Mouse (Mus musculus) E14TG2a.4 (cell line): Measurements from ENCODE around the gene Ppp6r2.

ENCODE experiments used
- H3K27me3 ChIP-seq: 2 replicates; pipeline ENCODE4 v1.6.1; 2014; ENCODE audit warnings: low read length, control low read depth; ENCODE audit not compliant: insufficient read depth
- H3K36me3 ChIP-seq: 2 replicates; pipeline ENCODE4 v1.6.1; 2014; ENCODE audit warnings: low read length, control low read depth; ENCODE audit not compliant: insufficient read depth
- H3K4me1 ChIP-seq: replicated peaks from 2 replicates; pipeline ENCODE4 v1.6.1; 2014; ENCODE audit warnings: low read depth, low read length, control low read depth
- H3K4me3 ChIP-seq: replicated peaks from 2 replicates; pipeline ENCODE4 v1.5.1; 2014; ENCODE audit warnings: mild to moderate bottlenecking, low read length
- H3K9me3 ChIP-seq: 2 replicates; pipeline ENCODE4 v1.6.1; 2014; ENCODE audit warnings: low read length, control low read depth
- CTCF ChIP-seq: conservative IDR thresholded peaks from 2 replicates; pipeline ENCODE4 v1.5.1; 2014; ENCODE audit warnings: low read length
- NANOG ChIP-seq: IDR thresholded peaks from 2 replicates; pipeline ENCODE4 v1.6.1; 2014; ENCODE audit warnings: borderline replicate concordance, low read length, mixed read lengths
- POU5F1 ChIP-seq: IDR thresholded peaks from 2 replicates; pipeline ENCODE4 v1.6.1; 2014; ENCODE audit warnings: low read length, borderline replicate concordance

Gene Ppp6r2

DNA sequence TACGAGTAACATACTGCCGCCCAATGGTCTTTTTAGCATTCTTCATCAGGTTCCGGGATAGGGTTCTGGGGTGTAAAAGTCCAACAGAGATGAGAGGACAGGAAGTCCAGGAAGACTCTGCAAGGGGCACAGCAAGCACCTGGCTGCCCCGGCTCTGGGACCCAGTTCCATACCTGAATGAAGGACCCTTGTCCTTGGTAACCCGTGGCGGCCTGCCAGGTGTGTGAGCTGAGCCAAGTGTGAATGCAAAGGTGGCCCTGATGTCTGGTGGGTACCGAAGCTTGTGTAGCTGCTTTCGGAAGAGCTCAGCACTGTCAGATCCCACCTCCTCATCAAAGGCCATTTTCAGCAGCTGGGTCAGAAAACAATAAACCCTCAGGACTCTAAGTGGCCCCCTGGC, 89.2 kb downstream of the Ppp6r2 start:
- TF ChIP-seq NANOG (no peak), POU5F1 (no peak), CTCF (no peak)
- Histone ChIP-seq H3K4me1 (peaks cover 14% of the 10 kb centered on the region), H3K4me3 (no peak overlapping the region), H3K36me3 (peaks cover 96% of the 10 kb centered on the region), H3K27me3 (no peaks in the 10 kb centered on the region), H3K9me3 (no peaks in the 10 kb centered on the region)

DNA sequence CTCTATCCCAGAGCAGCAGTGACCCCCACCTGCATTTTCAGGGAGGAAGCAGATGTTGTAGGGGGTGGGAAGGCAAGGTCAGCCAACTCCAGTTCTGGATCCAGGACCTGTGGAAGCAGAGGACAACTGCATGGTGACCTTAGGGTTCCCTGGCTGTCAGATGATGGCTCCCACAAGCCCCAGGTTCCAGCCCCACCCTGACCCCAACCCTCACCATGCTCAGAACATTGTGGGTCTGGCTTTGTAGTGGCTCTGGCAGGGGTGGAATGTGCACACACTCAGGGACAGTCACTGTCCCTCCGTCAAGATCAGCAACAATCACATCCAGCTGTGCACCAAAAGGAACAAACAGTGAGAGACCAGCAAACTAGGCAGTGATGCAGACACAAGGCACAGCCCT, 94.6 kb downstream of the Ppp6r2 start:
- Histone ChIP-seq H3K36me3 (peaks cover 73% of the 10 kb centered on the region), H3K4me3 (no peak overlapping the region), H3K9me3 (peaks cover 2% of the 10 kb centered on the region; the same call in 1 of the 2 replicates), H3K4me1 (peaks cover 55% of the 10 kb centered on the region), H3K27me3 (no peaks in the 10 kb centered on the region)
- TF ChIP-seq POU5F1, result no peak
- TF ChIP-seq CTCF, result no peak

DNA sequence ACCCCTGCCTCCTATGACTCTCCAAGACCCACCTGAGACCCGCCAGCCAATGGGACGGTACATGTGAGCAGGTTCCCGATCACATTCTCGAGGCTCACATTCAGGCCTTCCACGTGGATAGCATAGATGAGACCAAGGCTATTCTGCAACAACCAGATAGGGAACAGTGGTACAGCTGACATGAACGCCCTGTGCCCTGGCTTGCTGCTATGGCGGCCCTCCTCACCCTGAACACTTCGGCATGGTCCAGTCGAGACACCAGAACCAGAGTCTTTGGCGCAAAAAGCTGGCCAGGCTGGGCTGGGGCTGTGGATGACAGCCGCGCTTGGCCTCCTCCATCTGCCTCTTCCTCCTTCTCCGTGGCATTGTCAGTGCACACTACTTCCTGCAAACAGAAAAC, 96.1 kb downstream of the Ppp6r2 start:
- H3K36me3 ChIP-seq, result peaks cover 58% of the 10 kb centered on the region
- H3K4me1 ChIP-seq, result peaks cover 56% of the 10 kb centered on the region
- peaks cover 4% of the 10 kb centered on the region; the same call in 1 of the 2 replicates for H3K9me3 ChIP-seq
- TF ChIP-seq POU5F1, result no peak
- TF ChIP-seq NANOG, result no peak
- TF ChIP-seq CTCF, result no peak
- H3K4me3 ChIP-seq, result no peak overlapping the region
- H3K27me3 ChIP-seq, result no peaks in the 10 kb centered on the region

DNA sequence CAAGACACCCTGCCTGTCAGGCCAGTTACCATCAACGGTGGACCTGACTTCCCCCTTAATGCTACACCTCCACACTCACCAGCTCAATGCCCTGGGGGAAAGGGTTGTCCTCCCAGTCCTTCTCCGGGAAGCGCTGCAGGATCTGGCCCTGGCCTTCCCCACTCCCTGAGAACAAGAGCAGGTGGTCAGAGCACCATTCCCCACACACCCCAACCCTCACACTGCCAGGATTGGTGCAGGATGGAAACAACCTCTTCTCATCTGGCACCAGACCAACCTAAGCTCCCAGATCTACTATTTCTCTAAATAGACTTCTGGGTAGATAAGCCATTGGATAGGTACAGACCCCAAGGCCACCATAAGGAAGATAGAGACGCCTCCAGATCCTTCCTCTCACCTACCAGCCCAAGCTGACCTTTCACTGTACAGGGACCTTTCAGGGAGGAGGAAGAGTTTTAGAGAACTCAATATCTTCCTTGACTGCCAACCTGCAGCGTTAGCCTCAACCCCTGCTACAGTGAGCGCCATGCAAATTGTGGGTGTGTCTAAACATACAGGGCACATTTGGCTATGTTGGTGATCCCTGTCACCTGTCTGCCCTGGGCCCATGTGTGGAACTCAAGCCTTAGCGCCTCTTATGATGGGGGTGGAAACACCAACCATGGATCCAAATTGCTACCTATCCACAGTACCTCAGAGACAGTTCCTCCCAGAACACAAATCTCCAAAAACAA, 97.2 kb downstream of the Ppp6r2 start:
- no peaks in the 10 kb centered on the region for H3K27me3 ChIP-seq
- peaks cover 64% of the 10 kb centered on the region for H3K4me1 ChIP-seq
- H3K36me3 ChIP-seq, result peaks cover 46% of the 10 kb centered on the region
- TF ChIP-seq POU5F1 (no peak), NANOG (no peak), CTCF (no peak)
- peaks cover 4% of the 10 kb centered on the region; the same call in 1 of the 2 replicates for H3K9me3 ChIP-seq
- no peak overlapping the region for H3K4me3 ChIP-seq

DNA sequence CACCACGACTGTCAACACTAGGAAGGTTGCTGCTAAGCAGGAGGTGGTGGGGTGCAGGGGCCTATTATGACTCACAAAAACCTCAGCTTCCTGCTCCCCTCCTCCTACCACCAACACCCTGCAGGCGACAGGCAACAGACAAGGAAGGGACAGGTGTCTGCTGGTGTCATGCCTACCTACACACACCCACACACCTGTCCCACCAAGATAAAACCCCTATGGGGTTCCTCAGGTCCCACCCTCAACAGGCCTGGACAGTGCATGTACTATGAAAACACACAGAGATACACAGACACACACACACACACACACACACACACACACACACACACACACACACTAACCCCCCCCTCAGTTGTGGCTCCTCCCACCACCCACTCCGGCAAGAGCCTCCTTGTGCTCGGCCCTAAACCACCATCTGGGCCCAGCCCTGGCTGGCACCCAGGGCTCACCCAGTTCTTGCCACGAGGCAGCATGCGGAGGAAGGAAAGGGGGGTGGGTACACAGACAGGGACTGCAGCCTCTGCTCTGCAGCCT, 98.7 kb downstream of the Ppp6r2 start:
- TF ChIP-seq NANOG (no peak), POU5F1 (no peak), CTCF (no peak)
- H3K4me1 ChIP-seq, result peaks cover 68% of the 10 kb centered on the region
- H3K9me3 ChIP-seq, result peaks cover 4% of the 10 kb centered on the region; the same call in 1 of the 2 replicates
- no peaks in the 10 kb centered on the region for H3K27me3 ChIP-seq
- H3K4me3 ChIP-seq, result no peak overlapping the region
- H3K36me3 ChIP-seq, result peaks cover 32% of the 10 kb centered on the region

DNA sequence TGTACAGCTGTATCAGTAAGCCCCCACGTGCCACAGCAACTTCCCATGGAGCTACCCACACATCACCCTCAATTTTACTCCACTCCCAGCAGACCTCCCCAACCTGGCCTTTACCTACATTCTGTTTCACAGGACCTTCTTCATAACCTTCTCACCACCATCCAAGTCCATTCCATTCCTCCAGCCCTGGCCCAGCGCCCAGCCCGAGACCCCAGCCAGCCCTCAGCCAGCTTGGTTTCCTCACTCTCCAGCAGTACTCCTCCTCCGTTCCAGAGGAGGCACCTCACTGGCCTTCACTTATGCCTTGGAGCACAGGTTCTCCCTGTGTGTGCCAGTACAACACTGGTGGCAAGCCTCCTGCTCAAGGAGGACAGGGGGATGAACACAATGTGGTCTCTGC, 102.0 kb downstream of the Ppp6r2 start:
- no peak for TF ChIP-seq POU5F1
- no peak for TF ChIP-seq NANOG
- no peak for TF ChIP-seq CTCF
- Histone ChIP-seq H3K27me3 (no peaks in the 10 kb centered on the region), H3K4me1 (peaks cover 49% of the 10 kb centered on the region), H3K4me3 (no peak overlapping the region), H3K36me3 (no peaks in the 10 kb centered on the region), H3K9me3 (peaks cover 4% of the 10 kb centered on the region; the same call in 1 of the 2 replicates)

DNA sequence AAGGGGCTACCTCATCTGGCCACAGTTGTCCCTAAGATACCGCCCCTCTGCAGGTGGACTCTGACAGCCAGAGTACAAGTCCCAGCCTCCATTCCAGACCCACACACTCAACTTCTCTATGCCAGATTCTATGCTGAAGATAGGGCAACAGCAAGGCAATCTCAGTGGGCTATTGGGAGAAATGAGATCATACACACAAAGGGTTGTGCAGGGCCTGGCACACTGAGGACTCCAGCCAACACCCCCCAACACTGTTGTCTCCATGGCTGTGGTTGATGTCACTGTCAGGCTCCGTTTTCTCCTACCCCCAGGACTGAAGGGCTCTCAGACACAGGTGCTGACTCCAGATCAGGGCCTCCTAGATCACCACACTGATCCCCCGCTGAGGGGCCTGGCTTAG, 102.8 kb downstream of the Ppp6r2 start:
- Histone ChIP-seq H3K36me3 (no peaks in the 10 kb centered on the region), H3K4me1 (peaks cover 42% of the 10 kb centered on the region), H3K9me3 (peaks cover 4% of the 10 kb centered on the region; the same call in 1 of the 2 replicates), H3K27me3 (no peaks in the 10 kb centered on the region), H3K4me3 (peak overlapping the region; percentile 100)
- TF ChIP-seq NANOG, result no peak

DNA sequence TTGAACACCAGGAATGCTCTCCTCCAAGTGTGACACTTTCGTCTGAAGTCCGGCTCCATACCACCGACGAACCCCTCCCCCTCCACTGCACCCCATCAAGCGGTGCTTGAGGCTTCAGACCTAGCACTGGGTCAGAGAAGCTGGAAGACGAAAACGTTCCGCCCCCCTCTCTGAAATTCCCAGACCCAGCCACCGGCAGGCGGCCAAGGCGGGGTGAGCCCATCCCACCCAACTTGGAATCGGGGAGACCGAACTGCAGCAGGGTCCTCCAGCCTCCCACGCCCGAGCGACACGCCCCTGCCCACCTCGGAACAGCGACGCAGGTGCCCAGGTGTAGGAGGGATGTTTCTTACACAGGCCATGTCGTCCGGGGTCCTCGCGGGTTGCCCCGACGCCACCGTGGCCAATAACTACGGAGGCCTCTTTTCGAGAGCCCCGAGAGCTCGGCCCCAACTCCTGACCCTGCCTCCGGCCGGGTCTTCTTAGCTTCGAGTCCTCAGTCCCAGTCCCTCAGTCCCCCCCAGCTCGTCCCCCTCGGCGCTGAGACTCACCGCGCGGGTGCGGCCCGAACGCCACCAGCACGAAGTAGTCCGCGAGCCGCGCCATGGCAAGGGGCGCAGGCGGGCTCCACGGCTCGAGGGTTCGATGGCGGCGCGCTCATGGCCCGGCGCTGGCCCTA, 103.3 kb downstream of the Ppp6r2 start:
- TF ChIP-seq CTCF (no peak), NANOG (no peak), POU5F1 (no peak)
- H3K9me3 ChIP-seq, result peaks cover 4% of the 10 kb centered on the region; the same call in 1 of the 2 replicates
- H3K36me3 ChIP-seq, result no peaks in the 10 kb centered on the region
- H3K4me3 ChIP-seq, result peak overlapping the region; percentile 100
- no peaks in the 10 kb centered on the region for H3K27me3 ChIP-seq
- peaks cover 38% of the 10 kb centered on the region for H3K4me1 ChIP-seq
